Comparison of ENCODE assay signal across 9 mouse cellular contexts in the genomic region with DNA sequence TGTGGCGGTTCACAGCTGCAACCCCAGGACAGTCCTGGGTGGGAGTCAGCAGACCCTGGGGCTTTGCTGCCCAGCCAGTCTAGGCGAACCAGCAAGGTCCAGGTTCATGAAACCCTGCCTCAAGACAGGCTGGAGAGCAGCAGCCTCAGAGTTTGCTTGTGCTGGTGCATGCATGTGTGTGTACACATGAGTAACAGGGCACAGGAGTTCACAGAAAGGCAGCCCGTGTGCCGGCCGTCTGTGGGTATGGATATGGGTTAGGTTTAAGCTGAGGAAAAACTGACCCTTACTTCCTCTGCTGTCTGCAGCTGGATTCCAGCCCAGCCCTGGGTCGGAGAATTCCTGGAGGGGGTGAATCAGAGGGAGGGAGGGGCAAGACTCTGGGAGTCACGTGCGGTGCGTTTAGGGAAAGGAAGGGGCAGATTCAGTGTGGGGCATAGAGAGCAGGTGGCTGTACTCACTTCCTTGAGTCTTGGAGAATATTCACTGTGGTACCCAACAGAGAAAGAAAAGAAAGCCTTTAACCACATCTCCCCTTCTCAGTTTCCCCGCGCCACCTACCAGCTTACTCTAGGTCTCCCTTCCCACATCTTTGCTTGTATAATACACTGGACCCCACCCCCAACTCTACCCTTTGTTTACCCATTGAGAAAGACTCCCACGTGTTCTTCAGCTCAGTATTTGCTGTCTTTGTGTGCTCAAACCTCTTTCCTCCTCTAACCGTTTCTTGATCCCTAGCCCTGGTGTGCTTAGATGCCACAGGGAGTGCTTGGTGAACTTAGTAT. TPM values are rescaled to one million over a fixed set of nuclear protein-coding genes. Genes with fewer than 3 reads are reported as not detected.
DNase-seq lines count a peak whose midpoint lies in the region; ATAC-seq and TF ChIP-seq lines count a peak whose summit lies in the region.
"Had no signal": no experiment of that assay in that cellular context is flagged by ENCODE, and none has a peak within 500 bp of the region (broad histone marks: within the 10 kb centered on the region; RNA-seq: fewer than 3 reads in every experiment).

No protein-coding gene starts in this region.

- no peak overlapping the region for H3K9ac ChIP-seq in heart, postnatal 0 days (replicated peaks; ENCODE audit: low read depth, low read length)
- no peak overlapping the region for H3K9ac ChIP-seq in liver, embryonic 12.5 days
- no peak overlapping the region for H3K9ac ChIP-seq in forebrain, embryonic 13.5 days

- 43% methylated on average over 13 of the region's 13 CpGs for WGBS in heart, postnatal 0 days
- WGBS in liver, embryonic 12.5 days (ENCODE audit: insufficient replicate concordance), result 54% methylated on average over 13 of the region's 13 CpGs
- WGBS in forebrain, embryonic 13.5 days, result 30% methylated on average over 13 of the region's 13 CpGs

- H3K4me2 ChIP-seq in heart, postnatal 0 days (ENCODE audit: low read depth, low read length), result no peak overlapping the region
- peak overlapping the region; percentile 29 for H3K4me2 ChIP-seq in liver, embryonic 12.5 days
- H3K4me2 ChIP-seq in forebrain, embryonic 13.5 days, result no peak overlapping the region

- no peak overlapping the region for H3K4me3 ChIP-seq in C2C12 (ENCODE audit: insufficient read depth, poor library complexity, severe bottlenecking)
- no peak overlapping the region for H3K4me3 ChIP-seq in heart, postnatal 0 days (ENCODE audit: low read depth, low read length)
- H3K4me3 ChIP-seq in liver, embryonic 12.5 days, result no peak overlapping the region
- no peak overlapping the region; the same call in 1 of the 2 replicates for H3K4me3 ChIP-seq in forebrain, embryonic 13.5 days

- no peaks in the 10 kb centered on the region for H3K36me3 ChIP-seq in C2C12 (ENCODE audit: control insufficient read depth, insufficient read depth)
- H3K36me3 ChIP-seq in heart, postnatal 0 days (replicated peaks; ENCODE audit: control insufficient read depth, insufficient read depth, low read length), result no peaks in the 10 kb centered on the region
- peaks cover 2% of the 10 kb centered on the region for H3K36me3 ChIP-seq in liver, embryonic 12.5 days
- peaks cover 10% of the 10 kb centered on the region for H3K36me3 ChIP-seq in forebrain, embryonic 13.5 days (ENCODE audit: poor library complexity, severe bottlenecking)

- H3ac ChIP-seq in C2C12 (ENCODE audit: control insufficient read depth, insufficient read length, low read depth), result no peak overlapping the region

- H3K27me3 ChIP-seq in C2C12 (ENCODE audit: control insufficient read depth, insufficient read depth, insufficient read length), result no peaks in the 10 kb centered on the region
- H3K27me3 ChIP-seq in heart, postnatal 0 days (ENCODE audit: control insufficient read depth, insufficient read depth, low read length), result 0 out of 2 replicates have a peak, but pooled peaks cover 4% of the 10 kb centered on the region
- H3K27me3 ChIP-seq in liver, embryonic 12.5 days (replicated peaks), result peaks cover 8% of the 10 kb centered on the region
- H3K27me3 ChIP-seq in forebrain, embryonic 13.5 days, result peaks cover 40% of the 10 kb centered on the region

- DNase-seq in Muller cell, postnatal 12 days (ENCODE audit: inconsistent ontology term), result peak; percentile 41
- peak; percentile 43 for DNase-seq in heart, postnatal 0 days (ENCODE audit: low spot score)
- no peak for DNase-seq in right cerebral cortex, postnatal 4 days
- DNase-seq in testis, postnatal 10 days (ENCODE audit: low spot score), result no peak
- no peak for DNase-seq in thymus, postnatal 36 days
- DNase-seq: cerebellum, postnatal 36 days had no signal

- TF ChIP-seq EP300 in heart, postnatal 0 days (IDR thresholded peaks at IDR 0.05; ENCODE audit: low read depth), result no peak

- no peaks in the 10 kb centered on the region for H3K9me3 ChIP-seq in heart, postnatal 0 days (replicated peaks; ENCODE audit: control insufficient read depth, low read length)
- H3K9me3 ChIP-seq in liver, embryonic 12.5 days (replicated peaks), result no peaks in the 10 kb centered on the region
- H3K9me3 ChIP-seq in forebrain, embryonic 13.5 days (replicated peaks), result no peaks in the 10 kb centered on the region

- TF ChIP-seq CTCF in C2C12 (IDR thresholded peaks at IDR 0.05; ENCODE audit: control insufficient read depth, insufficient read depth, insufficient read length), result no peak
- TF ChIP-seq CTCF in heart, postnatal 0 days (IDR thresholded peaks at IDR 0.05; ENCODE audit: low read depth), result no peak

- 0 out of 2 replicates have a peak, but pooled peaks cover 5% of the 10 kb centered on the region for H3K4me1 ChIP-seq in heart, postnatal 0 days (ENCODE audit: control insufficient read depth, insufficient read depth)
- peaks cover 64% of the 10 kb centered on the region for H3K4me1 ChIP-seq in liver, embryonic 12.5 days
- peaks cover 16% of the 10 kb centered on the region for H3K4me1 ChIP-seq in forebrain, embryonic 13.5 days

- H3K27ac ChIP-seq in heart, postnatal 0 days (ENCODE audit: low read depth), result no peak overlapping the region; the same call in 1 of the 2 replicates
- H3K27ac ChIP-seq in liver, embryonic 12.5 days, result peak overlapping the region; percentile 61
- H3K27ac ChIP-seq in forebrain, embryonic 13.5 days, result no peak overlapping the region

- no peaks in the 10 kb centered on the region for H3K79me2 ChIP-seq in C2C12 (ENCODE audit: control insufficient read depth, insufficient read depth)

- no peaks in the 10 kb centered on the region for H3K79me3 ChIP-seq in C2C12 (ENCODE audit: low read depth)

- ATAC-seq in heart, postnatal 0 days (ENCODE audit: insufficient read depth, low read depth), result no peak
- ATAC-seq in liver, embryonic 12.5 days, result no peak
- no peak for ATAC-seq in forebrain, embryonic 13.5 days

TF ChIP-seq in C2C12, 6 proteins besides CTCF, POLR2A, EP300 and RAD21:
- TF ChIP-seq CEBPB (IDR thresholded peaks at IDR 0.05; ENCODE audit: low read depth), result no peak
- peak; percentile 37 for TF ChIP-seq MAX (IDR thresholded peaks at IDR 0.05)
- TF ChIP-seq MYOG (IDR thresholded peaks at IDR 0.05; ENCODE audit: control insufficient read depth, extremely low read depth, insufficient read length), result no peak
- TF ChIP-seq USF1 (IDR thresholded peaks at IDR 0.05; ENCODE audit: low read depth), result peak; percentile 96
- TF ChIP-seq FOSL1 (IDR thresholded peaks at IDR 0.05; ENCODE audit: insufficient read depth, low read length, poor library complexity, severe bottlenecking), result no peak

RNA-seq across cellular contexts. Expression of gene Prss8, which starts 1.6 kb away (rescaled TPM):
- polyA plus RNA-seq in C2C12 (2012; fragmentation: generic; extraction: Trizol), result not detected
- 0.73 and 8.1 TPM in 2 replicates for total RNA-seq in heart, postnatal 0 days (2014; rRNA removed; ENCODE audit: low replicate concordance)
- 0.18 and 0.34 TPM in 2 replicates for polyA plus RNA-seq in heart, postnatal 0 days (2015; fragmentation: Nextera tagmentation; extraction: Ambion mirVana)
- 4.0 and 4.4 TPM in 2 replicates for polyA plus RNA-seq in liver, embryonic 12.5 days (2016; fragmentation: Nextera tagmentation; extraction: Ambion mirVana)
- polyA plus RNA-seq in forebrain, embryonic 13.5 days (2015; fragmentation: Nextera tagmentation; extraction: Ambion mirVana), result 0.09 and 0.29 TPM in 2 replicates

RNA-seq across cellular contexts. Expression of gene Prss36, which starts 15.0 kb away (rescaled TPM):
- polyA plus RNA-seq in C2C12 (2012; fragmentation: generic; extraction: Trizol), result 4.7 TPM
- total RNA-seq in heart, postnatal 0 days (2014; rRNA removed; ENCODE audit: low replicate concordance), result 14.2 and 17.5 TPM in 2 replicates
- polyA plus RNA-seq in heart, postnatal 0 days (2015; fragmentation: Nextera tagmentation; extraction: Ambion mirVana), result 10.1 and 10.2 TPM in 2 replicates
- 3.9 and 5.1 TPM in 2 replicates for polyA plus RNA-seq in liver, embryonic 12.5 days (2016; fragmentation: Nextera tagmentation; extraction: Ambion mirVana)
- polyA plus RNA-seq in forebrain, embryonic 13.5 days (2015; fragmentation: Nextera tagmentation; extraction: Ambion mirVana), result 7.9 and 10.1 TPM in 2 replicates

RNA-seq across cellular contexts. Expression of gene Kat8, which starts 19.2 kb away (rescaled TPM):
- 18.7 TPM for polyA plus RNA-seq in C2C12 (2012; fragmentation: generic; extraction: Trizol)
- total RNA-seq in heart, postnatal 0 days (2014; rRNA removed; ENCODE audit: low replicate concordance), result 14.4 and 22.6 TPM in 2 replicates
- 17.0 and 20.4 TPM in 2 replicates for polyA plus RNA-seq in heart, postnatal 0 days (2015; fragmentation: Nextera tagmentation; extraction: Ambion mirVana)
- polyA plus RNA-seq in liver, embryonic 12.5 days (2016; fragmentation: Nextera tagmentation; extraction: Ambion mirVana), result 29.5 and 31.0 TPM in 2 replicates
- polyA plus RNA-seq in forebrain, embryonic 13.5 days (2015; fragmentation: Nextera tagmentation; extraction: Ambion mirVana), result 49.8 and 51.1 TPM in 2 replicates

RNA-seq across cellular contexts. Expression of gene Bckdk, which starts 27.7 kb away (rescaled TPM):
- polyA plus RNA-seq in C2C12 (2012; fragmentation: generic; extraction: Trizol), result 52.4 TPM
- 117 and 196 TPM in 2 replicates for total RNA-seq in heart, postnatal 0 days (2014; rRNA removed; ENCODE audit: low replicate concordance)
- 128 and 131 TPM in 2 replicates for polyA plus RNA-seq in heart, postnatal 0 days (2015; fragmentation: Nextera tagmentation; extraction: Ambion mirVana)
- polyA plus RNA-seq in liver, embryonic 12.5 days (2016; fragmentation: Nextera tagmentation; extraction: Ambion mirVana), result 81.3 and 82.2 TPM in 2 replicates
- 80.2 and 91.6 TPM in 2 replicates for polyA plus RNA-seq in forebrain, embryonic 13.5 days (2015; fragmentation: Nextera tagmentation; extraction: Ambion mirVana)

RNA-seq across cellular contexts. Expression of gene Fus, which starts 35.7 kb away (rescaled TPM):
- 468 TPM for polyA plus RNA-seq in C2C12 (2012; fragmentation: generic; extraction: Trizol)
- 25.8 and 33.4 TPM in 2 replicates for total RNA-seq in heart, postnatal 0 days (2014; rRNA removed; ENCODE audit: low replicate concordance)
- polyA plus RNA-seq in heart, postnatal 0 days (2015; fragmentation: Nextera tagmentation; extraction: Ambion mirVana), result 134 and 175 TPM in 2 replicates
- polyA plus RNA-seq in liver, embryonic 12.5 days (2016; fragmentation: Nextera tagmentation; extraction: Ambion mirVana), result 217 and 225 TPM in 2 replicates
- 452 and 476 TPM in 2 replicates for polyA plus RNA-seq in forebrain, embryonic 13.5 days (2015; fragmentation: Nextera tagmentation; extraction: Ambion mirVana)

Comparison
In these comparisons a context has a peak if more than half of its experiments do, and no peak if none do; other contexts are left out.
1. DNase-seq: peak in Muller cell, postnatal 12 days (single experiment) and heart, postnatal 0 days (single experiment); none in right cerebral cortex, postnatal 4 days (single experiment), testis, postnatal 10 days (single experiment) and thymus, postnatal 36 days (0 of 2).